Mouse (Mus musculus) embryo, embryonic 10 days (tissue): ENCODE measurements around the gene Vmn1r19.
"Not testable (repeated sequence)": the region's sequence is repeated elsewhere in the genome, so short reads cannot be mapped to it uniquely, and the experiment has no call there.

ENCODE experiments used
- DNase-seq: peaks from one replicate; pipeline ENCODE4 v3.0.0-alpha.2; 2015; ENCODE audit warnings: low spot score

Vmn1r19 gene

GRCm38 (mm10) chr6:57403480-57403879 is at the start of gene Vmn1r19:
Gene Vmn1r19, plus strand, starts transcription at chr6:57403780.
- DNase-seq, result not testable (repeated sequence)

GRCm38 (mm10) chr6:57356864-57357263 is 46.7 kb upstream of the Vmn1r19 start:
- DNase-seq, result no peak

- no peak for DNase-seq
These were observed 40.0 kb upstream of the Vmn1r19 start, which contains the start of gene Vmn1r17 for GRCm38 (mm10) chr6:57363627-57364026. Gene Vmn1r17, minus strand, starts transcription at chr6:57363727.

- not testable (repeated sequence) for DNase-seq
These were observed 37.7 kb upstream of the Vmn1r19 start for GRCm38 (mm10) chr6:57365866-57366265.

- DNase-seq, result no peak
These were observed 36.1 kb upstream of the Vmn1r19 start for GRCm38 (mm10) chr6:57367496-57367895.

GRCm38 (mm10) chr6:57395683-57396082 is 7.9 kb upstream of the Vmn1r19 start, which contains the start of gene Vmn1r18:
Gene Vmn1r18, minus strand, starts transcription at chr6:57395783.
- no peak for DNase-seq

- DNase-seq, result no peak
These were observed 25.1 kb downstream of the Vmn1r19 start, which contains the start of gene Vmn1r20 for GRCm38 (mm10) chr6:57428630-57429029. Gene Vmn1r20, plus strand, starts transcription at chr6:57428930.

- DNase-seq, result no peak
These were observed 27.6 kb downstream of the Vmn1r19 start for GRCm38 (mm10) chr6:57431196-57431595.
